Mouse (Mus musculus): ENCODE measurements around the gene Qk. TPM values are rescaled to one million over a fixed set of nuclear protein-coding genes. Genes with fewer than 3 reads are reported as not detected.

Qk gene
- total RNA-seq, 2 experiments from 2014 or later = 357 to 388 TPM

- intact Hi-C loops (cut with DNase I) = no loop called here
- no peak for DNase-seq (ENCODE audit: low spot score in 2 of 2)
Measured at GRCm38 (mm10) chr17:10177096-10177495, 142.6 kb downstream of the Qk start.

- DNase-seq (ENCODE audit: low spot score in 2 of 2) = no peak
- intact Hi-C loops (cut with DNase I) = no loop called here
Measured at GRCm38 (mm10) chr17:10161258-10161657, 158.4 kb downstream of the Qk start.

- intact Hi-C loops (cut with DNase I) = no loop called here
- no peak for DNase-seq (ENCODE audit: low spot score in 2 of 2)
Measured at GRCm38 (mm10) chr17:10160415-10160814, 159.2 kb downstream of the Qk start.

GRCm38 (mm10) chr17:10152808-10153413 lies 166.7 kb downstream of the Qk start:
- intact Hi-C loops (cut with DNase I) = no loop called here
- DNase-seq (ENCODE audit: low spot score in 2 of 2) = no peak

Data from left cerebral cortex, postnatal 25 days (tissue).